Mouse (Mus musculus): ENCODE data around the gene Chmp5. TPM values are rescaled to one million over a fixed set of nuclear protein-coding genes. Genes with fewer than 3 reads are reported as not detected.

The Chmp5 gene
- total RNA-seq, 2 experiments from 2014 or later, result 21.2 to 21.6 TPM

GRCm38 (mm10) chr4:40943651-40944050, 4.6 kb upstream of the Chmp5 start:
- DNase-seq, result no peak

GRCm38 (mm10) chr4:40946516-40947121, 1.6 kb upstream of the Chmp5 start:
- intact Hi-C loops (cut with DNase I), result no loop called here
- DNase-seq, result no peak

More at GRCm38 (mm10) chr4:40943651-40944050, 4.6 kb upstream of the Chmp5 start:
- intact Hi-C loops (cut with DNase I), result no loop called here

- no peak for DNase-seq
- intact Hi-C loops (cut with DNase I), result no loop called here
These were observed 545 bp upstream of the Chmp5 start for GRCm38 (mm10) chr4:40947565-40948159.

- intact Hi-C loops (cut with DNase I), result no loop called here
- no peak for DNase-seq
These were observed 5.3 kb downstream of the Chmp5 start for GRCm38 (mm10) chr4:40953521-40953920.

GRCm38 (mm10) chr4:40955942-40956341, 7.7 kb downstream of the Chmp5 start:
- DNase-seq, result no peak
- intact Hi-C loops (cut with DNase I), result no loop called here

- intact Hi-C loops (cut with DNase I), result no loop called here
- DNase-seq, result no peak
These were observed 15.3 kb downstream of the Chmp5 start for GRCm38 (mm10) chr4:40963536-40963935.

- intact Hi-C loops (cut with DNase I), result loop anchor here (1.0 kb wide), 1 partner anchor 20 kb away; no protein-coding TSS in a partner anchor
- DNase-seq, result no peak
These were observed 21.0 kb downstream of the Chmp5 start for GRCm38 (mm10) chr4:40969161-40969560.

- no peak for DNase-seq
- intact Hi-C loops (cut with DNase I), result loop anchor here (1.0 kb wide), 1 partner anchor 21 kb away; no protein-coding TSS in a partner anchor
These were observed 21.8 kb downstream of the Chmp5 start for GRCm38 (mm10) chr4:40969781-40970591.

- intact Hi-C loops (cut with DNase I), result no loop called here
- no peak for DNase-seq
These were observed 22.3 kb downstream of the Chmp5 start for GRCm38 (mm10) chr4:40970592-40970841.

GRCm38 (mm10) chr4:40970842-40971701, 22.9 kb downstream of the Chmp5 start, which contains the start of gene Nfx1:
TSS of gene Nfx1 (plus strand) at chr4:40970906.
- intact Hi-C loops (cut with DNase I), result no loop called here
- DNase-seq, result peak; percentile 89 to 94

- no peak for DNase-seq
- intact Hi-C loops (cut with DNase I), result no loop called here
These were observed 23.5 kb downstream of the Chmp5 start for GRCm38 (mm10) chr4:40971744-40972143.

GRCm38 (mm10) chr4:40974011-40974410, 25.8 kb downstream of the Chmp5 start:
- DNase-seq, result no peak
- intact Hi-C loops (cut with DNase I), result no loop called here

- intact Hi-C loops (cut with DNase I), result no loop called here
- no peak for DNase-seq
These were observed 27.5 kb downstream of the Chmp5 start for GRCm38 (mm10) chr4:40975678-40976077.

- DNase-seq, result no peak
- intact Hi-C loops (cut with DNase I), result no loop called here
These were observed 28.4 kb downstream of the Chmp5 start for GRCm38 (mm10) chr4:40976651-40977050.

GRCm38 (mm10) chr4:40979430-40979829, 31.2 kb downstream of the Chmp5 start:
- intact Hi-C loops (cut with DNase I), result no loop called here

GRCm38 (mm10) chr4:40982486-40982885, 34.3 kb downstream of the Chmp5 start:
- intact Hi-C loops (cut with DNase I), result no loop called here
- no peak for DNase-seq

More at GRCm38 (mm10) chr4:40979430-40979829, 31.2 kb downstream of the Chmp5 start:
- no peak for DNase-seq

GRCm38 (mm10) chr4:40983686-40984085, 35.5 kb downstream of the Chmp5 start:
- intact Hi-C loops (cut with DNase I), result no loop called here

GRCm38 (mm10) chr4:40989633-40990032, 41.4 kb downstream of the Chmp5 start:
- DNase-seq, result no peak
- intact Hi-C loops (cut with DNase I), result no loop called here

More at GRCm38 (mm10) chr4:40983686-40984085, 35.5 kb downstream of the Chmp5 start:
- peak; percentile 20 to 28 for DNase-seq

- no peak for DNase-seq
These were observed 48.1 kb downstream of the Chmp5 start for GRCm38 (mm10) chr4:40996302-40996701.

GRCm38 (mm10) chr4:40997916-40998315, 49.7 kb downstream of the Chmp5 start:
- intact Hi-C loops (cut with DNase I), result no loop called here

More at GRCm38 (mm10) chr4:40996302-40996701, 48.1 kb downstream of the Chmp5 start:
- intact Hi-C loops (cut with DNase I), result no loop called here

More at GRCm38 (mm10) chr4:40997916-40998315, 49.7 kb downstream of the Chmp5 start:
- no peak for DNase-seq
